Mouse (Mus musculus) kidney, embryonic 16.5 days (tissue): ENCODE measurements at regions not wholly inside any gene's neighbourhood (a gene's known extent, or its start where the extent isn't known, plus 50 kb on each side); places are given as distances from the start of the nearest gene placed in this dataset.

ENCODE experiments used
- ATAC-seq: fragments of 200-750 bp; cut with Nextera tagmentation; 2 replicates; pipeline ENCODE4 v1.8.0; 2017; ENCODE audit warnings: moderate TSS enrichment; ENCODE audit not compliant: low FRiP score, low TSS enrichment
- H3K27ac ChIP-seq: fragments of 300-500 bp; sonication (generic); 2 replicates; pipeline ENCODE4 v1.5.1; 2014; ENCODE audit warnings: low read length
- H3K27me3 ChIP-seq: fragments of 300-500 bp; sonication (generic); 2 replicates; pipeline ENCODE4 v1.6.1; 2014; ENCODE audit warnings: low read length, control low read depth, mixed read lengths; ENCODE audit not compliant: insufficient read depth
- H3K36me3 ChIP-seq: fragments of 300-500 bp; sonication (generic); 2 replicates; pipeline ENCODE4 v1.6.1; 2014; ENCODE audit warnings: low read length, control low read depth, mixed read lengths; ENCODE audit not compliant: insufficient read depth
- H3K4me1 ChIP-seq: fragments of 300-500 bp; sonication (generic); 2 replicates; pipeline ENCODE4 v1.6.1; 2014; ENCODE audit warnings: low read length, control low read depth, mixed read lengths; ENCODE audit not compliant: insufficient read depth
- H3K4me2 ChIP-seq: fragments of 300-500 bp; sonication (generic); replicated peaks from 2 replicates; pipeline ENCODE4 v1.6.1; 2014; ENCODE audit warnings: low read depth, low read length
- H3K4me3 ChIP-seq: fragments of 300-500 bp; sonication (generic); 2 replicates; pipeline ENCODE4 v1.5.1; 2014; ENCODE audit warnings: mild to moderate bottlenecking, low read length
- H3K9ac ChIP-seq: fragments of 300-500 bp; sonication (generic); replicated peaks from 2 replicates; pipeline ENCODE4 v1.6.1; 2014; ENCODE audit warnings: low read length
- H3K9me3 ChIP-seq: fragments of 300-500 bp; sonication (generic); 2 replicates; pipeline ENCODE4 v1.6.1; 2016; ENCODE audit warnings: low read length, control low read depth
- WGBS: fragments of 180-500 bp; shearing (Covaris S2); extraction: QIAGEN DNeasy Blood & Tissue Kit; methylation state at CpG from one replicate; pipeline ENCODE4 v1.1.7; 2014; 5-methylcytosine and 5-hydroxymethylcytosine counted together

- Histone ChIP-seq H3K27me3 (no peaks in the 10 kb centered on the region), H3K4me1 (no peaks in the 10 kb centered on the region), H3K4me2 (no peak overlapping the region), H3K36me3 (no peaks in the 10 kb centered on the region), H3K27ac (no peak overlapping the region), H3K4me3 (no peak overlapping the region), H3K9me3 (no peaks in the 10 kb centered on the region), H3K9ac (no peak overlapping the region)
- 70% methylated on average over 3 of the region's 3 CpGs for WGBS
- ATAC-seq = no peak
Observed at GRCm38 (mm10) chr11:44144477-44144876, 243.5 kb upstream of the Adra1b start.

GRCm38 (mm10) chr11:44146419-44146818 is 245.4 kb upstream of the Adra1b start:
- Histone ChIP-seq H3K9me3 (no peaks in the 10 kb centered on the region), H3K27ac (no peak overlapping the region), H3K4me1 (no peaks in the 10 kb centered on the region), H3K4me2 (no peak overlapping the region), H3K36me3 (no peaks in the 10 kb centered on the region), H3K9ac (no peak overlapping the region), H3K27me3 (no peaks in the 10 kb centered on the region), H3K4me3 (no peak overlapping the region)
- 93% methylated on average over 3 of the region's 3 CpGs for WGBS
- ATAC-seq = no peak

GRCm38 (mm10) chr11:44153576-44153975 is 246.3 kb upstream of the Il12b start:
- H3K4me1 ChIP-seq = peaks cover 8% of the 10 kb centered on the region; the same call in 1 of the 2 replicates
- 89% methylated on average over 3 of the region's 3 CpGs for WGBS
- no peak for ATAC-seq
- H3K4me3 ChIP-seq = no peak overlapping the region
- H3K27me3 ChIP-seq = no peaks in the 10 kb centered on the region
- no peak overlapping the region for H3K27ac ChIP-seq
- no peaks in the 10 kb centered on the region for H3K36me3 ChIP-seq
- H3K9me3 ChIP-seq = no peaks in the 10 kb centered on the region; the same call in 1 of the 2 replicates
- H3K4me2 ChIP-seq = no peak overlapping the region
- H3K9ac ChIP-seq = no peak overlapping the region

GRCm38 (mm10) chr11:44155591-44155990 is 244.3 kb upstream of the Il12b start:
- Histone ChIP-seq H3K27me3 (no peaks in the 10 kb centered on the region), H3K9ac (no peak overlapping the region), H3K36me3 (no peaks in the 10 kb centered on the region), H3K27ac (no peak overlapping the region), H3K4me2 (no peak overlapping the region), H3K4me1 (peaks cover 8% of the 10 kb centered on the region; the same call in 1 of the 2 replicates), H3K4me3 (no peak overlapping the region), H3K9me3 (no peaks in the 10 kb centered on the region; the same call in 1 of the 2 replicates)
- 33% methylated on average over 2 of the region's 2 CpGs for WGBS
- no peak for ATAC-seq

GRCm38 (mm10) chr11:44156081-44156480 is 243.8 kb upstream of the Il12b start:
- H3K9me3 ChIP-seq = no peaks in the 10 kb centered on the region; the same call in 1 of the 2 replicates
- 51% methylated on average over 5 of the region's 5 CpGs for WGBS
- H3K4me2 ChIP-seq = no peak overlapping the region
- H3K27ac ChIP-seq = no peak overlapping the region
- H3K27me3 ChIP-seq = no peaks in the 10 kb centered on the region
- ATAC-seq = no peak
- no peaks in the 10 kb centered on the region for H3K36me3 ChIP-seq
- H3K4me3 ChIP-seq = no peak overlapping the region
- no peak overlapping the region for H3K9ac ChIP-seq
- peaks cover 8% of the 10 kb centered on the region; the same call in 1 of the 2 replicates for H3K4me1 ChIP-seq

- H3K36me3 ChIP-seq = no peaks in the 10 kb centered on the region
- ATAC-seq = 0 out of 2 replicates have a peak, but pooled peaks have one; percentile 15
- no peak overlapping the region for H3K27ac ChIP-seq
- WGBS = 69% methylated on average over 3 of the region's 3 CpGs
- H3K9ac ChIP-seq = no peak overlapping the region
- H3K4me2 ChIP-seq = no peak overlapping the region
- H3K4me3 ChIP-seq = no peak overlapping the region
- peaks cover 8% of the 10 kb centered on the region; the same call in 1 of the 2 replicates for H3K4me1 ChIP-seq
- no peaks in the 10 kb centered on the region; the same call in 1 of the 2 replicates for H3K9me3 ChIP-seq
- H3K27me3 ChIP-seq = no peaks in the 10 kb centered on the region
Observed at GRCm38 (mm10) chr11:44156490-44157345, 243.1 kb upstream of the Il12b start.

GRCm38 (mm10) chr11:44158236-44158635 is 241.6 kb upstream of the Il12b start:
- Histone ChIP-seq H3K27ac (no peak overlapping the region), H3K9me3 (no peaks in the 10 kb centered on the region; the same call in 1 of the 2 replicates), H3K27me3 (no peaks in the 10 kb centered on the region), H3K9ac (no peak overlapping the region), H3K36me3 (no peaks in the 10 kb centered on the region), H3K4me1 (peaks cover 8% of the 10 kb centered on the region; the same call in 1 of the 2 replicates), H3K4me2 (no peak overlapping the region), H3K4me3 (no peak overlapping the region)
- WGBS = 82% methylated on average over 5 of the region's 5 CpGs
- ATAC-seq = no peak

GRCm38 (mm10) chr11:44161734-44162418 is 238.0 kb upstream of the Il12b start:
- H3K27ac ChIP-seq = no peak overlapping the region
- H3K27me3 ChIP-seq = no peaks in the 10 kb centered on the region
- no peak overlapping the region for H3K9ac ChIP-seq
- no peaks in the 10 kb centered on the region for H3K9me3 ChIP-seq
- no peaks in the 10 kb centered on the region for H3K4me1 ChIP-seq
- no peak overlapping the region for H3K4me3 ChIP-seq
- ATAC-seq = no peak
- 79% methylated on average over 7 of the region's 7 CpGs for WGBS
- no peaks in the 10 kb centered on the region for H3K36me3 ChIP-seq
- H3K4me2 ChIP-seq = no peak overlapping the region

- Histone ChIP-seq H3K36me3 (no peaks in the 10 kb centered on the region), H3K9ac (no peak overlapping the region), H3K4me3 (no peak overlapping the region), H3K27me3 (no peaks in the 10 kb centered on the region), H3K4me1 (no peaks in the 10 kb centered on the region), H3K27ac (no peak overlapping the region), H3K9me3 (no peaks in the 10 kb centered on the region), H3K4me2 (no peak overlapping the region)
- no peak for ATAC-seq
- WGBS = 63% methylated on average over 4 of the region's 4 CpGs
Observed at GRCm38 (mm10) chr11:44163049-44163448, 236.8 kb upstream of the Il12b start.

GRCm38 (mm10) chr11:44163748-44164147 is 236.1 kb upstream of the Il12b start:
- 82% methylated on average over 1 of the region's 1 CpGs for WGBS
- no peaks in the 10 kb centered on the region for H3K27me3 ChIP-seq
- no peaks in the 10 kb centered on the region for H3K4me1 ChIP-seq
- no peak overlapping the region for H3K4me2 ChIP-seq
- H3K27ac ChIP-seq = no peak overlapping the region
- H3K9ac ChIP-seq = no peak overlapping the region
- H3K4me3 ChIP-seq = no peak overlapping the region
- ATAC-seq = no peak
- H3K36me3 ChIP-seq = no peaks in the 10 kb centered on the region
- H3K9me3 ChIP-seq = no peaks in the 10 kb centered on the region
